Mouse (Mus musculus) limb, embryonic 14.5 days (tissue): ENCODE data around the gene Jund. TPM values are rescaled to one million over a fixed set of nuclear protein-coding genes. Genes with fewer than 3 reads are reported as not detected.

Source experiments
- ATAC-seq: fragments of 200-750 bp; cut with Nextera tagmentation; 2 replicates; pipeline ENCODE4 v1.8.0; 2017; ENCODE audit warnings: low read depth, moderate number of reproducible peaks, moderate TSS enrichment; ENCODE audit not compliant: low FRiP score
- DNase-seq: peaks from one replicate; pipeline ENCODE4 v3.0.0-alpha.2; 2015; ENCODE audit warnings: low spot score
- H3K27ac ChIP-seq: fragments of 300-500 bp; sonication (generic); replicated peaks from 2 replicates; pipeline ENCODE4 v1.5.1; 2014; ENCODE audit warnings: low read depth, mild to moderate bottlenecking, low read length, moderate library complexity, mixed read lengths
- H3K27me3 ChIP-seq: fragments of 300-500 bp; sonication (generic); 2 replicates; pipeline ENCODE4 v1.6.1; 2014; ENCODE audit warnings: low read length, mixed read lengths; ENCODE audit not compliant: control insufficient read depth, insufficient read depth
- H3K36me3 ChIP-seq: fragments of 300-500 bp; sonication (generic); 2 replicates; pipeline ENCODE4 v1.6.1; 2014; ENCODE audit warnings: mild to moderate bottlenecking, low read length, moderate library complexity, mixed read lengths; ENCODE audit not compliant: control insufficient read depth, insufficient read depth
- H3K4me1 ChIP-seq: fragments of 300-500 bp; sonication (generic); 2 replicates; pipeline ENCODE4 v1.6.1; 2014; ENCODE audit warnings: antibody characterized with exemption, low read length, mixed read lengths; ENCODE audit not compliant: control insufficient read depth, insufficient read depth
- H3K4me2 ChIP-seq: fragments of 300-500 bp; sonication (generic); replicated peaks from 2 replicates; pipeline ENCODE4 v1.6.1; 2014; ENCODE audit warnings: low read depth, mild to moderate bottlenecking, low read length, moderate library complexity; ENCODE audit not compliant: severe bottlenecking
- H3K4me3 ChIP-seq: fragments of 300-500 bp; sonication (generic); replicated peaks from 2 replicates; pipeline ENCODE4 v1.5.1; 2014; ENCODE audit warnings: low read length
- H3K9ac ChIP-seq: fragments of 300-500 bp; sonication (generic); 2 replicates; pipeline ENCODE4 v1.6.1; 2014; ENCODE audit warnings: mild to moderate bottlenecking, low read depth, low read length, moderate library complexity; ENCODE audit not compliant: severe bottlenecking
- H3K9me3 ChIP-seq: fragments of 300-500 bp; sonication (generic); 2 replicates; pipeline ENCODE4 v1.6.1; 2016; ENCODE audit warnings: low read length; ENCODE audit not compliant: control insufficient read depth
- POLR2A ChIP-seq: fragments of 200-500 bp; IDR thresholded peaks from 2 replicates; pipeline ENCODE4 v1.8.0; 2012; ENCODE audit warnings: inconsistent platforms, mild to moderate bottlenecking, moderate library complexity, borderline replicate concordance; ENCODE audit not compliant: insufficient read depth, insufficient read length; ENCODE audit errors: extremely low read depth
- WGBS: fragments of 180-500 bp; shearing (Covaris S2); extraction: QIAGEN DNeasy Blood & Tissue Kit; methylation state at CpG from one replicate; pipeline ENCODE4 v1.1.7; 2014; 5-methylcytosine and 5-hydroxymethylcytosine counted together
- polyA plus RNA-seq, 2 experiments: library from polyadenylated mRNA; depleted of rRNA in 1 of 2; stranded (reverse) in 1 of 2; unstranded in 1 of 2; fragments of >200 nt; fragmentation: Nextera tagmentation in 1 of 2; extraction: Ambion mirVana in 1 of 2; gene quantifications; 2 replicates each; pipeline versions ENCODE4 v1.2.1 to v1.2.3; 2012 to 2014

Jund gene
- polyA plus RNA-seq, 2 experiments = 119 to 218 TPM

- peaks cover 57% of the 10 kb centered on the region for H3K36me3 ChIP-seq
- TF ChIP-seq POLR2A = no peak
- H3K4me1 ChIP-seq = peaks cover 9% of the 10 kb centered on the region
- H3K27me3 ChIP-seq = no peaks in the 10 kb centered on the region
- no peak for ATAC-seq
- WGBS = 57% methylated on average over 2 of the region's 2 CpGs
- H3K27ac ChIP-seq = no peak overlapping the region
- no peak overlapping the region for H3K4me2 ChIP-seq
- DNase-seq = no peak
- H3K9ac ChIP-seq = no peak overlapping the region
- H3K9me3 ChIP-seq = no peaks in the 10 kb centered on the region
- H3K4me3 ChIP-seq = no peak overlapping the region
Observed at GRCm38 (mm10) chr8:70655469-70655868, 43.3 kb upstream of the Jund start.

DNA sequence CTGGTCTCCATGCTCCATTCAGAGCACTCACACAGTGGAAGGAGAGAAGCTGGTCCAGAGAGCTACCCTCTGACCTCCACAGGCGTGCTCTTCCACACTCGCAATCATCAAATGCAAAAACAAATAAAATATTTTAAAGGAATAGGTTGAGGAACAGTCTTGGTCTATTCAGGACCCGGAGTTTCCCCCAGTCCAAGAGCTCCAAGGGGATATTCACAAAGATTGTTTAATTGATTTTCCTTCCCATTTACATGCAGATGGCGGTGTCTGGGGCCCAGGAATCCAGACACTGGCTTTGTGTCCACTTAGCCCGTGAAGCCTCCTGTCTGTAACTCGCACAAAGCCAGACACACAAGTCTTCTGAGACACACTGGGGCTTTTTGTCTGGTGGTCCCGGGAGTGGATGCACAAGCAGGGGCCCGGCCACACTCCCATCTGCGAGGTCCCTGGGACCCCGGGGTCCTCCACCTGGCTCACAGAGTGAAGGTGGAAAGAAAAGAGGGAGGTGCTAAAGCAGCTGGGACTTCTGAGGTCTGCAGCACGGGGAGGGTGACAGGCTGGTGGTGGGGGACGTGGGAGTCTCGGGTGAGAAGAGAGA, 42.5 kb upstream of the Jund start:
- H3K27me3 ChIP-seq = no peaks in the 10 kb centered on the region
- peaks cover 49% of the 10 kb centered on the region for H3K36me3 ChIP-seq
- no peak for ATAC-seq
- no peak overlapping the region for H3K27ac ChIP-seq
- peaks cover 9% of the 10 kb centered on the region for H3K4me1 ChIP-seq
- no peaks in the 10 kb centered on the region for H3K9me3 ChIP-seq
- no peak overlapping the region for H3K4me3 ChIP-seq
- 76% methylated on average over 13 of the region's 13 CpGs for WGBS
- DNase-seq = no peak
- no peak for TF ChIP-seq POLR2A
- no peak overlapping the region for H3K4me2 ChIP-seq
- no peak overlapping the region for H3K9ac ChIP-seq

- Histone ChIP-seq H3K9me3 (no peaks in the 10 kb centered on the region), H3K4me3 (no peak overlapping the region), H3K9ac (no peak overlapping the region), H3K4me2 (no peak overlapping the region), H3K4me1 (peaks cover 9% of the 10 kb centered on the region), H3K27me3 (no peaks in the 10 kb centered on the region), H3K36me3 (peaks cover 40% of the 10 kb centered on the region), H3K27ac (no peak overlapping the region)
- DNase-seq = no peak
- WGBS = 95% methylated on average over 3 of the region's 3 CpGs
- no peak for ATAC-seq
- no peak for TF ChIP-seq POLR2A
Observed at GRCm38 (mm10) chr8:70657214-70657613, 41.5 kb upstream of the Jund start.

DNA sequence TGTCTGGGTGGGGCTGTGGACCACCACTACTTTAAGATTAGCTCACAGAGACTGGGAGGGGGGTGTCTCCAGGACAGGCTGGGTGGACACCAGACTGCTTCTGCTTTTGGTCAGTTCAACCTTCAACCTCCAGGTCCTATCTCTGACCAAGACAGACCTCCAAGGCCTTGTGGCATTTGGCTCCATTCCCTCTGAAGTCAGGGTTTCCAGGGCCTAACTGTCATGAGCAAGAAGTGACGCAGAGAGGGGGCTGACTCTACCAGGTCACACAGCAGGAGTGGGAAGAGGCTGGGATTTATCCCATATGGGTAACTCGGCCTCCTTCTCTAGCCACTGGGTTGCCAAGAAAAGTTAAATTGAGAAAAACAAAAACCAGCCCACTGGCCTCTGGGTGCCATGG, 41.0 kb upstream of the Jund start:
- no peaks in the 10 kb centered on the region for H3K27me3 ChIP-seq
- H3K9ac ChIP-seq = no peak overlapping the region

GRCm38 (mm10) chr8:70658897-70659603, 39.7 kb upstream of the Jund start:
- peaks cover 25% of the 10 kb centered on the region for H3K36me3 ChIP-seq
- peaks cover 9% of the 10 kb centered on the region for H3K4me1 ChIP-seq
- DNase-seq = no peak
- ATAC-seq = peak; percentile 45
- peak overlapping the region; percentile 95 for H3K4me2 ChIP-seq
- H3K27me3 ChIP-seq = no peaks in the 10 kb centered on the region
- peak overlapping the region; percentile 83 for H3K9ac ChIP-seq
- TF ChIP-seq POLR2A = no peak
- H3K4me3 ChIP-seq = peak overlapping the region; percentile 80
- peak overlapping the region; percentile 70 for H3K27ac ChIP-seq
- WGBS = under 1% methylated on average over 24 of the region's 31 CpGs
- no peaks in the 10 kb centered on the region for H3K9me3 ChIP-seq

More for the DNA sequence above, 41.0 kb upstream of the Jund start:
- no peak for TF ChIP-seq POLR2A
- no peak overlapping the region for H3K4me3 ChIP-seq
- ATAC-seq (no peak), DNase-seq (no peak)
- no peaks in the 10 kb centered on the region for H3K9me3 ChIP-seq
- no peak overlapping the region for H3K27ac ChIP-seq
- peaks cover 9% of the 10 kb centered on the region for H3K4me1 ChIP-seq
- H3K36me3 ChIP-seq = peaks cover 35% of the 10 kb centered on the region
- 84% methylated on average over 2 of the region's 2 CpGs for WGBS
- H3K4me2 ChIP-seq = no peak overlapping the region
